Mouse (Mus musculus) spleen, adult 2 months (tissue): ENCODE results near the gene Bcar3.

ENCODE experiments used
- CTCF ChIP-seq: fragments of 200-500 bp; IDR thresholded peaks from 2 replicates; pipeline ENCODE4 v1.5.1; 2011; ENCODE audit warnings: mild to moderate bottlenecking, inconsistent platforms; ENCODE audit not compliant: insufficient read depth, insufficient read length, insufficient replicate concordance; ENCODE audit errors: extremely low read depth
- POLR2A ChIP-seq: fragments of 200-500 bp; IDR thresholded peaks from 2 replicates; pipeline ENCODE4 v1.6.1; 2011; ENCODE audit warnings: low read depth, low read length, inconsistent platforms

GRCm38 (mm10) chr3:122478735-122479134, 184.8 kb downstream of the Bcar3 start:
- TF ChIP-seq CTCF: no peak
- TF ChIP-seq POLR2A: no peak
